Mouse (Mus musculus) left cerebral cortex, adult 18-20 months (tissue): ENCODE data around the gene Olfr715. TPM values are rescaled to one million over a fixed set of nuclear protein-coding genes. Genes with fewer than 3 reads are reported as not detected.
"Not testable (repeated sequence)": the region's sequence is repeated elsewhere in the genome, so short reads cannot be mapped to it uniquely, and the experiment has no call there.

Experiments
- DNase-seq, 2 experiments: peaks; one replicate each; pipeline ENCODE4 v3.0.0; 2021 to 2022; ENCODE audit warnings: low spot score in 2 of 2, mixed read lengths in 1 of 2
- long read RNA-seq, 2 experiments: library from polyadenylated mRNA; stranded (forward); transcript quantifications; one replicate each; pipeline ENCODE4 v2.0.0; 2021
- total RNA-seq, 2 experiments: library from RNA; stranded (reverse); gene quantifications; 2 replicates each; pipeline ENCODE4 v1.2.3; 2021

The Olfr715 gene
- not detected for total RNA-seq
- long read RNA-seq, experiment 1, result 0 reads
- long read RNA-seq, experiment 2, result 0 reads

- not testable (repeated sequence) for DNase-seq
Measured at GRCm38 (mm10) chr7:107130983-107131382, at the start of gene Olfr715. TSS of gene Olfr715 (minus strand) at chr7:107131083.

GRCm38 (mm10) chr7:107180406-107180805 lies 49.5 kb upstream of the Olfr715 start:
- no peak for DNase-seq

- DNase-seq, result no peak
Measured at GRCm38 (mm10) chr7:107166690-107167089, 35.8 kb upstream of the Olfr715 start, which contains the start of gene Nlrp14. TSS of gene Nlrp14 (plus strand) at chr7:107166990.

GRCm38 (mm10) chr7:107138027-107138426 lies 7.1 kb upstream of the Olfr715 start, which contains the start of gene Olfr716:
TSS of gene Olfr716 (plus strand) at chr7:107138327.
- DNase-seq, result not testable (repeated sequence)

- not testable (repeated sequence) for DNase-seq
Measured at GRCm38 (mm10) chr7:107110269-107110668, 20.6 kb downstream of the Olfr715 start, which contains the start of gene Olfr715b. TSS of gene Olfr715b (minus strand) at chr7:107110369.

- DNase-seq, result no peak
Measured at GRCm38 (mm10) chr7:107092920-107093319, 38.0 kb downstream of the Olfr715 start, which contains the start of gene Olfr17. TSS of gene Olfr17 (plus strand) at chr7:107093220.

Other genes with a start within 250 kb of the Olfr715 start
- not detected for gene Olfr706, start 242.9 kb downstream of the Olfr715 start, total RNA-seq
- gene Olfr707, start 229.8 kb downstream of the Olfr715 start, total RNA-seq, result not detected
- gene Olfr1532-ps1, start 223.1 kb downstream of the Olfr715 start, total RNA-seq, result not detected
- under 1 TPM in 1 of 2 experiments, not detected in 1; 0.07 TPM for gene Olfr709-ps1, start 198.9 kb downstream of the Olfr715 start, total RNA-seq
- gene Olfr710, start 182.8 kb downstream of the Olfr715 start, total RNA-seq, result not detected
- not detected for gene Olfr6, start 167.1 kb downstream of the Olfr715 start, total RNA-seq
- not detected for gene Olfr711, start 155.6 kb downstream of the Olfr715 start, total RNA-seq
- gene Olfr2, start 125.0 kb downstream of the Olfr715 start, total RNA-seq, result not detected
- gene Olfr713, start 99.9 kb downstream of the Olfr715 start, total RNA-seq, result not detected
- not detected for gene Olfr714, start 60.1 kb downstream of the Olfr715 start, total RNA-seq
- gene Olfr17, start 37.9 kb downstream of the Olfr715 start, total RNA-seq, result not detected
- not detected for gene Olfr715b, start 20.7 kb downstream of the Olfr715 start, total RNA-seq
- gene Olfr716, start 7.2 kb upstream of the Olfr715 start, total RNA-seq, result not detected
- not detected for gene Nlrp14, start 35.9 kb upstream of the Olfr715 start, total RNA-seq
- gene Rbmxl2, start 78.4 kb upstream of the Olfr715 start, total RNA-seq, result not detected
- 10 to 100 TPM in 1 of 2 experiments, 1 to 10 TPM in 1; 9.6 to 11.3 TPM for gene Syt9, start 239.6 kb upstream of the Olfr715 start, total RNA-seq